Mouse (Mus musculus): ENCODE measurements around the gene Rassf6. TPM values are rescaled to one million over a fixed set of nuclear protein-coding genes. Genes with fewer than 3 reads are reported as not detected.

Rassf6 gene
- polyA plus RNA-seq, 1 experiment from 2014 or later: 0.27 TPM

DNA sequence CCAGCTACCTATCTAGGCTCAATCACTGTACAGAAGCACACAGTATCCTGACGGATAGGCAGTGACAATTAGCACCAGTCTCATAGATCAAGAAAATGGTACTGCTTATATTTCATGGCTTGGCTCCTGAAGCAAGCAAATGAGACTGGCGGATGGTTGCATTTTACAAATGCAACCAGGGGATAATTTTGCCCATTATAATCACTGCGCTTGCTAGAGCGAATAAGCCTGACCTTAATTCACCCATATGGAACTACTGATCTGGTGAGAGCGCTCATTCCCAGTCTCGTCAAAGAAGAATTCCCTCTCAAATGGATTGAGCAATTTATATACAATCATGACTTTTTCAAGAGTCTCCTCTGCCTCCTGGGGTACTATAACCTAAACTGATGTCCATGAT, 16.2 kb upstream of the Rassf6 start:
- no peak for ATAC-seq (ENCODE audit: low FRiP score)
- Histone ChIP-seq H3K9me3 (ENCODE audit: control insufficient read depth, low read length) (no peaks in the 10 kb centered on the region), H3K4me1 (ENCODE audit: control insufficient read depth, insufficient read depth, low read length) (no peaks in the 10 kb centered on the region), H3K27me3 (ENCODE audit: control insufficient read depth, insufficient read depth, low read length) (no peaks in the 10 kb centered on the region), H3K9ac (ENCODE audit: low read length) (no peak overlapping the region), H3K36me3 (ENCODE audit: control insufficient read depth, insufficient read depth, low read length) (no peaks in the 10 kb centered on the region), H3K27ac (ENCODE audit: low read depth, low read length) (no peak overlapping the region), H3K4me3 (ENCODE audit: low read depth, low read length) (no peak overlapping the region), H3K4me2 (no peak overlapping the region)
- WGBS: 90% methylated on average over 6 of the region's 6 CpGs
- no peak for DNase-seq (ENCODE audit: low spot score, missing footprints)

- H3K4me3 ChIP-seq (ENCODE audit: low read depth, low read length): no peak overlapping the region
- H3K27me3 ChIP-seq (ENCODE audit: control insufficient read depth, insufficient read depth, low read length): no peaks in the 10 kb centered on the region
- 82% methylated on average over 13 of the region's 13 CpGs for WGBS
- ATAC-seq (ENCODE audit: low FRiP score) (no peak), DNase-seq (ENCODE audit: low spot score, missing footprints) (no peak)
- H3K9me3 ChIP-seq (ENCODE audit: control insufficient read depth, low read length): no peaks in the 10 kb centered on the region
- no peak overlapping the region for H3K9ac ChIP-seq (ENCODE audit: low read length)
- H3K4me1 ChIP-seq (ENCODE audit: control insufficient read depth, insufficient read depth, low read length): no peaks in the 10 kb centered on the region
- no peak overlapping the region for H3K27ac ChIP-seq (ENCODE audit: low read depth, low read length)
- no peaks in the 10 kb centered on the region for H3K36me3 ChIP-seq (ENCODE audit: control insufficient read depth, insufficient read depth, low read length)
- no peak overlapping the region for H3K4me2 ChIP-seq
Measured at GRCm38 (mm10) chr5:90655891-90656290, 15.4 kb upstream of the Rassf6 start.

DNA sequence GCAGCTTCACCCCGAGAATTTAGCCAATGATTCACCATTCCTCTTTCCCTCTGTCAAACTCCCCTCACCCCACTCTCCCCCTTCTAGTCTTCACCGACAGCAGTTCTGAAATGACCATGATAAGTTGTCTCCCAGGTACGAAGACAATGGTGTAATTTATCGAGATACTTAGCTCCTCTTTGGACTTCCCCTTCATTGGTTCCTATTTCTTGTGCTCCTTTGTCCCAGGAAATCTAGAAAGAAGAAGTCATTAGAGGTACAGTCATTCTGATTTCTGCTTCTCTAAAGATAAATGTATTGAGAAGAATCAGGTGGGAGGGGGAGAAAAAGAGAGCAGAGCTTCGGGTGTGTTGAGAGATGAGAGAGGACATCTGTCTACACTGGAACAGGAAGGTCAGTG, 14.3 kb upstream of the Rassf6 start:
- no peaks in the 10 kb centered on the region for H3K9me3 ChIP-seq (ENCODE audit: control insufficient read depth, low read length)
- H3K9ac ChIP-seq (ENCODE audit: low read length): no peak overlapping the region
- H3K4me2 ChIP-seq: no peak overlapping the region

GRCm38 (mm10) chr5:90652724-90653123, 12.3 kb upstream of the Rassf6 start:
- peak; percentile 73 for ATAC-seq (ENCODE audit: low FRiP score)
- peak; percentile 96 for DNase-seq (ENCODE audit: low spot score, missing footprints)

More for the DNA sequence above, 14.3 kb upstream of the Rassf6 start:
- DNase-seq (ENCODE audit: low spot score, missing footprints) (no peak), ATAC-seq (ENCODE audit: low FRiP score) (no peak)
- no peak overlapping the region for H3K27ac ChIP-seq (ENCODE audit: low read depth, low read length)
- H3K4me3 ChIP-seq (ENCODE audit: low read depth, low read length): no peak overlapping the region
- WGBS: 89% methylated on average over 5 of the region's 5 CpGs
- no peaks in the 10 kb centered on the region for H3K27me3 ChIP-seq (ENCODE audit: control insufficient read depth, insufficient read depth, low read length)
- no peaks in the 10 kb centered on the region for H3K4me1 ChIP-seq (ENCODE audit: control insufficient read depth, insufficient read depth, low read length)
- no peaks in the 10 kb centered on the region for H3K36me3 ChIP-seq (ENCODE audit: control insufficient read depth, insufficient read depth, low read length)

DNA sequence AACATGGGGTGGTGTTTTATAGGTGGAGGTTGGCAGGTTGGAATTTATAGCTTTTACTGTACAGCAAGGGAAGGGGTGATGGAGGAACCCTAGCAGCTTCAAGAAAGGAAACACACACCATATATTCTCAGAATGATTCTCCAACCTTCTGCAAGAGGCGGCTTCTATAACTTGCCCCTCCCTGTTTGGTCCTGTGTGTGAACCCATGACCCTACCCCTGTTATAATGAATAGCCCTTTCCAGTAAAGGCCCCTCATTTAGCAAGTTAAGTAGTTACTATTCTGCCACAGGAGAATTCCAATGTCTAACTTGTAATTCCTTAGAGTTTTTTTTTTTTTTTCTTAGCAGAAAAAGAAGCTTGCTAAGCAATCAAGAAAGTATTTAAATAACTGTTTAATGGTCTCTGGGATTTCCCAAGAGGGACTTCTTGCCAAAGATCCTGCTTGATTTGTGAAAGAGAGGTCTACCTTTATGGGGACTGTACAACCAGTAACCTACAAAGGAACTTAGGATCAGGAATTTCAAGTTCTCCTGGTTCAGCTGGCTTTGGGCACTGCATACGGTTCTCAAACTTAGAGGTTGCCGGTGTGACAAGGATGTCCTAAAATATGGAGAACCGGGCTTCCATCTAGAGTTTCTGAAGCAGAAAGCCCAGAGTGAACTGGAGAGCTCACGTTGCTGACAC, 10.2 kb upstream of the Rassf6 start:
- ATAC-seq (ENCODE audit: low FRiP score) (no peak), DNase-seq (ENCODE audit: low spot score, missing footprints) (peak; percentile 35)
- Histone ChIP-seq H3K27me3 (ENCODE audit: control insufficient read depth, insufficient read depth, low read length) (no peaks in the 10 kb centered on the region), H3K4me2 (no peak overlapping the region), H3K27ac (ENCODE audit: low read depth, low read length) (no peak overlapping the region), H3K4me1 (ENCODE audit: control insufficient read depth, insufficient read depth, low read length) (no peaks in the 10 kb centered on the region), H3K36me3 (ENCODE audit: control insufficient read depth, insufficient read depth, low read length) (no peaks in the 10 kb centered on the region), H3K9me3 (ENCODE audit: control insufficient read depth, low read length) (no peaks in the 10 kb centered on the region), H3K9ac (ENCODE audit: low read length) (no peak overlapping the region), H3K4me3 (ENCODE audit: low read depth, low read length) (no peak overlapping the region)
- 84% methylated on average over 5 of the region's 5 CpGs for WGBS

More at GRCm38 (mm10) chr5:90652724-90653123, 12.3 kb upstream of the Rassf6 start:
- H3K9ac ChIP-seq (ENCODE audit: low read length): no peak overlapping the region
- H3K4me1 ChIP-seq (ENCODE audit: control insufficient read depth, insufficient read depth, low read length): no peaks in the 10 kb centered on the region
- H3K9me3 ChIP-seq (ENCODE audit: control insufficient read depth, low read length): no peaks in the 10 kb centered on the region
- H3K27ac ChIP-seq (ENCODE audit: low read depth, low read length): no peak overlapping the region
- no peaks in the 10 kb centered on the region for H3K36me3 ChIP-seq (ENCODE audit: control insufficient read depth, insufficient read depth, low read length)
- H3K4me2 ChIP-seq: no peak overlapping the region
- H3K4me3 ChIP-seq (ENCODE audit: low read depth, low read length): no peak overlapping the region
- H3K27me3 ChIP-seq (ENCODE audit: control insufficient read depth, insufficient read depth, low read length): no peaks in the 10 kb centered on the region
- WGBS: 11% methylated on average over 3 of the region's 3 CpGs

DNA sequence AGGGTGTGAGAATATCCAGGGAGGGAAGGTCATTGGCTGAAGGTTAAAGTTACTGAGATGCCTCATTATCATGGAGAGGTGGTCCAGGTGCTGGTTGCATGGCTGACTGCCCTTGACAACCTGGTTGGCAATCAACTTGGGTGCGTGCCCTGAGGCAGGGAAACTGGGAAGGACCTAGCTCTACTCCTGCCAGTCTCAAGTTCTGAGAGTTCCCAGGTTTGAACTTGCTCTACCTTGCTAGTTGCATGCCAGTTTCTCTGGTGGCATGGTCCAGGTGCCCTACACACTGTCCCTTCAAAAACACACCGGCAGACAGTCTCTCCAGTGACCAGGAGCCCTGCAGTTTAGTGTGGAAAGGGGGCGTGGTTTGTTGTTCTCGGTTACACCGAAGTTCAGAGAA, 7.0 kb upstream of the Rassf6 start:
- WGBS: 87% methylated on average over 5 of the region's 5 CpGs
- DNase-seq (ENCODE audit: low spot score, missing footprints) (peak; percentile 33), ATAC-seq (ENCODE audit: low FRiP score) (no peak)
- no peak overlapping the region for H3K4me2 ChIP-seq
- no peaks in the 10 kb centered on the region for H3K36me3 ChIP-seq (ENCODE audit: control insufficient read depth, insufficient read depth, low read length)
- H3K27me3 ChIP-seq (ENCODE audit: control insufficient read depth, insufficient read depth, low read length): no peaks in the 10 kb centered on the region
- no peak overlapping the region for H3K9ac ChIP-seq (ENCODE audit: low read length)
- H3K4me1 ChIP-seq (ENCODE audit: control insufficient read depth, insufficient read depth, low read length): no peaks in the 10 kb centered on the region
- no peaks in the 10 kb centered on the region for H3K9me3 ChIP-seq (ENCODE audit: control insufficient read depth, low read length)
- H3K27ac ChIP-seq (ENCODE audit: low read depth, low read length): no peak overlapping the region
- H3K4me3 ChIP-seq (ENCODE audit: low read depth, low read length): no peak overlapping the region

DNA sequence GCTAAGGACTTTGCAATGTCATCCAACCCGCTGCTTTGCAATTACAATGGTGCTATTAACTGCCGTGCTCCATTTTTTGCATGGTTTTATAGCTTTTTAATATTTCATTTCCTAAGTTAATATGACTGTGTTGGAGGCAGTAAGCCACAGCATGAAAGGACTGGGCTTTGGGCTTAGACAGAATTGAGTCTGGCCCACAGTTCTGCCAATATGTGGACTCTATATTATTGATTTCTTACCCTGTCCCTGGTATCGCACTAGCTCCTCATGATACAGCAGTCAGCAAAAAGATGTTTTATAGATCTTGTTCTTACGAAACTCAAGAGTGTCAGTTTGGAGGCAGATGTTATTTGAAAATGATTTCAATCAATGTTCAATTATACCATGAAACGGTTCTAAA, 5.9 kb upstream of the Rassf6 start:
- DNase-seq (ENCODE audit: low spot score, missing footprints) (peak; percentile 31), ATAC-seq (ENCODE audit: low FRiP score) (no peak)
- no peak overlapping the region for H3K4me2 ChIP-seq
- no peak overlapping the region for H3K9ac ChIP-seq (ENCODE audit: low read length)
- no peaks in the 10 kb centered on the region for H3K9me3 ChIP-seq (ENCODE audit: control insufficient read depth, low read length)
- H3K27me3 ChIP-seq (ENCODE audit: control insufficient read depth, insufficient read depth, low read length): no peaks in the 10 kb centered on the region
- WGBS: 90% methylated on average over 5 of the region's 5 CpGs
- no peak overlapping the region for H3K27ac ChIP-seq (ENCODE audit: low read depth, low read length)
- no peak overlapping the region for H3K4me3 ChIP-seq (ENCODE audit: low read depth, low read length)
- H3K4me1 ChIP-seq (ENCODE audit: control insufficient read depth, insufficient read depth, low read length): no peaks in the 10 kb centered on the region
- H3K36me3 ChIP-seq (ENCODE audit: control insufficient read depth, insufficient read depth, low read length): no peaks in the 10 kb centered on the region

DNA sequence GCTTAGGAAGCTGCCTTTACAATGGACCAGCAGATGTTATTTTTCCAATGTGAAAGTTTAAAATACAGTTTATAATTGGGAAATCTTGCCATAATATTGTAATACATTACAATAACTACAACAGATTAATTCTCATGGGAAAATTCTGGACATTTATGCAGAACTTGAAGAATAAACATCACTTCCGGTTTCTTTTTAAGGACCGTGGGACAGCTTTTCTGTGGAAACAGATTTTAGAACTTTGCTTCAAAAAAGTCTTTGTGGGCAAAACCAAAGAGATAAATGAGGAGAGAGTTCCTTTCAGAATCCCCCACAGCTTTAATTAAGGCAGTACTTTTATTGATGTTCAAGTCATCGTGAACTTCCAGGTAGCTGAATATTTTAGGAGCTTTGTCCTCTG, 5.1 kb upstream of the Rassf6 start:
- no peaks in the 10 kb centered on the region for H3K27me3 ChIP-seq (ENCODE audit: control insufficient read depth, insufficient read depth, low read length)
- no peaks in the 10 kb centered on the region for H3K4me1 ChIP-seq (ENCODE audit: control insufficient read depth, insufficient read depth, low read length)
- H3K4me2 ChIP-seq: no peak overlapping the region
- H3K4me3 ChIP-seq (ENCODE audit: low read depth, low read length): no peak overlapping the region
- H3K36me3 ChIP-seq (ENCODE audit: control insufficient read depth, insufficient read depth, low read length): no peaks in the 10 kb centered on the region
- DNase-seq (ENCODE audit: low spot score, missing footprints) (peak; percentile 10), ATAC-seq (ENCODE audit: low FRiP score) (no peak)
- no peaks in the 10 kb centered on the region for H3K9me3 ChIP-seq (ENCODE audit: control insufficient read depth, low read length)
- no peak overlapping the region for H3K9ac ChIP-seq (ENCODE audit: low read length)
- 85% methylated on average over 3 of the region's 3 CpGs for WGBS
- no peak overlapping the region for H3K27ac ChIP-seq (ENCODE audit: low read depth, low read length)

DNA sequence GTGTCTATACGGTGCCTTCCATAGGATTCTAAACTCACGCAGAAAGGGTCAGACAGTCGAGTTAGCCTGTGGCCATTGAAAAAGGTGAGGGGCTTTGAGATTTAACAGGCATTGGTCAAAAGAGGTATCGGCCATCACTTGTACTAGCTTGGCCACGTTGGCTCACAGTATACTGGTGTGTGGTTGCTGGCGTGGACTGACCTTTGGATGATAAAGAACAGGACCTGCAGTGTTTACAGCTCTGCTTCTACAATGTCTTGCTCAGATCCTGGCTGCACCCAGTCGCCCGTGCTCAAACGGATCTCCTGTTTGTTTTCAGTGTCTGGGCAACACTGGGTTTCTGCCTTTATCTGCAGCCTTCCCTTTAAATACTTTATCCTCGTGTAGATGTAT, 757 bp upstream of the Rassf6 start:
- WGBS: 78% methylated on average over 10 of the region's 10 CpGs
- no peaks in the 10 kb centered on the region for H3K27me3 ChIP-seq (ENCODE audit: control insufficient read depth, insufficient read depth, low read length)
- H3K9ac ChIP-seq (ENCODE audit: low read length): no peak overlapping the region
- H3K36me3 ChIP-seq (ENCODE audit: control insufficient read depth, insufficient read depth, low read length): no peaks in the 10 kb centered on the region
- H3K4me2 ChIP-seq: no peak overlapping the region
- ATAC-seq (ENCODE audit: low FRiP score) (no peak), DNase-seq (ENCODE audit: low spot score, missing footprints) (peak; percentile 39)
- H3K27ac ChIP-seq (ENCODE audit: low read depth, low read length): no peak overlapping the region
- no peaks in the 10 kb centered on the region for H3K9me3 ChIP-seq (ENCODE audit: control insufficient read depth, low read length)
- no peaks in the 10 kb centered on the region for H3K4me1 ChIP-seq (ENCODE audit: control insufficient read depth, insufficient read depth, low read length)
- no peak overlapping the region for H3K4me3 ChIP-seq (ENCODE audit: low read depth, low read length)
